Mouse (Mus musculus) E14TG2a.4 (cell line): ENCODE results near the gene Mast4.

Source experiments
- CTCF ChIP-seq: conservative IDR thresholded peaks from 2 replicates; pipeline ENCODE4 v1.5.1; 2014; ENCODE audit warnings: low read length
- NANOG ChIP-seq: IDR thresholded peaks from 2 replicates; pipeline ENCODE4 v1.6.1; 2014; ENCODE audit warnings: borderline replicate concordance, low read length, mixed read lengths
- POU5F1 ChIP-seq: IDR thresholded peaks from 2 replicates; pipeline ENCODE4 v1.6.1; 2014; ENCODE audit warnings: low read length, borderline replicate concordance

- no peak for TF ChIP-seq CTCF
- no peak for TF ChIP-seq NANOG
- TF ChIP-seq POU5F1 = no peak
Observed at GRCm38 (mm10) chr13:103082891-103083290, 251.4 kb downstream of the Mast4 start.
